Mouse (Mus musculus) spleen, postnatal 4 days (tissue): ENCODE results near the gene Arrdc5.

ENCODE experiments used
- DNase-seq, 2 experiments: peaks; one replicate each; pipeline ENCODE4 v3.0.0; 2022; ENCODE audit warnings: low spot score in 2 of 2

Arrdc5 gene

DNA sequence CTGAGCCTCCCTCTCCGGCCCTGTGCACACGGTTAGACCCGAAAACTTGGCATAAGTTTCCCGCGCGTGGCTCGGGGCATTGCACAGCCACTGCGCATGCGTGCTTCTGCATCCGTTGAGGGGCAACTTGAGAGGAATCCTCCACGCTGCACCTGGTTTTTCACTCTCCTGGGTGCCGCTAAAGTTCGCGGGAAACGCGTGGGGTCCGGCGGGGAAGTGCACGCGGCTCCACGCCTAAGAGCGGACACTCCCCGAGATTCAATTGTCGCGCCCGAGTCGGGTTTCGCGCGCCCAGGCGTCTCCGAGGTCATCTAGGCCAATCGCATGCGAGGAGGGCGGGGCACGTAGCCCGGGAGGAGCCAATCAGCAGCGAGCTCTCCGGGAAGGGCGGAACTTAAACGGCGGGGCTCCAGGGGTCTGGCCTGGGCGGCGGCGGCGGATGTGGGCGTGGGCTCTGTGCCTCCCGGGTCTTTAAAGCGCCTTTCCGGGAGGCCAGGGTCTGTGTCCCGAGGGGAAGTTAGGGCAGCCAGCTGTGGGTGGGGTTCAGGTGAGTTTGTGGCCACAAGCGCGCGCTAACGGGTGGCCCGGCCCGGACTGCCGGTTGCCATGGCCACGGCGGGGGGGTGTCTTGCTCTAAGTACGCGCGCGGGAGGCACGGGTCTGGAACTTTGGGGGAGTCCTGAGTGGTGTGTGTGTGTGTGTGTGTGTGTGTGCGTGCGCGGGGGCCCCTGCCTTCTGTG is 3.9 kb upstream of the Arrdc5 start:
- peak; percentile 98 for DNase-seq

DNA sequence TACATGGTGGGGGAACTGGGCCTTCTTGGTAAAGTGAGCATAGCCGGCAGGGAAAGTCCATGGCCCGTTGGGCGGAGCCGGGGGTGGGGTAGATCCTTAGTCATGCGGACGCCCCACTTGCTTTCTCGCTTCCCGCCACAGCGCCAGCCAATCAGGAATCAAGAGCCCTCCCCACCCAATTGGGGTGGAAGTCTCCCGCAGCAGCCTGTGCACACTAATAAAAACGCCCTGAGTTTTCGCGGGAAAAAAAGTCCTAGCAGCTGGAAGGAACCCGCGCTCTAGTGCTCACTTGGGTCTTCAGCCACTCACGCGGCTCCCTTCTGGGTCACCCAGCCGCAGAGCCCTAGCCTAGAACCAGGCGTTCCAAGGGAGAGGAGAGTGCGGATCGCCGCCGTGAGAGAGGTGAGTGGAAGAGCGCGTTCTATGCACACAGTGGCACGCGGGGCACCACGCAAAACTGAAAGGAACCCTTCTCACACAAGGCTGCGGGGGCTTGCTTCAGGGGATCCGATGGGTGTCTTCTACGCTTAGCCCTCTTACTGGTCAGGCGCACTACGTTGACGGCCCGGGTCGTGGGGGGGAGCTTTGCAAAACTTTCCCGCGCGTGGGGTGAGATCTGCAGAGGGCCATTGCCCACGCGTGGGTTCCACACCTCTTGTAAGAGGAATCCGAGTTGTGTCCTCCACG is 3.2 kb upstream of the Arrdc5 start, which contains the start of gene Uhrf1:
Uhrf1 (plus strand) TSS at position 162 of the 687 bp plus-strand sequence.
- peak; percentile 91 to 92 for DNase-seq

DNA sequence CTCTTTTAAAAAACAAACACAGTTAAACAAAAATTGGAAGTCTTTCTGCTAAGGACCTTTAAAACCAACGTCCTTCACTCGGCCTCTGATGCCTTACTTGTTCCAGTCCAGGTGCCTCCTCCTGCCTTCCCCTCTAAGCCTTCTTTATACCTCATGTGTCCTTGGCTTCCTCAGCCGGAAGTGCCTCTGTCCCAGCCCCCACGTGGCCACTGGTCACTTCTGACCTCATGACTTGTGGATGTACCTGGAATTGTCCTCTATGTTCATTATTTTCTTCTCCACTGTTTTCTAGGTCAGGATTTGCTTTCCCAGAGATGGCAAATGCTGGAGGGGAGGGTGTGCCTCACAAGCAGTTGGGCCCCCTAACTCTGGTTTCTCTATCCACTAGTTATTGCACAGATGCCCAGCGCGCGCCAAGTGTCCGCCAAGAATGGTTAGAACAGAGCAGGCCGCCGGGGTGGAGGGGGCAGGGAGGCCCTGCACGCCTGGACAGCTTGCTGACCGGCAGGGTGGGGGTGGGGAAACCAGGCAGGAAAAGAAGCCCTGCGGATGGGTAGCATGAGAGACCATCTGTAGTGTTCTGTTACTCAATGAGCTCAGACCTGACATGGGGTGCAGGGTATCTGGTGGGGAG is 2.4 kb upstream of the Arrdc5 start:
- DNase-seq: no peak

DNA sequence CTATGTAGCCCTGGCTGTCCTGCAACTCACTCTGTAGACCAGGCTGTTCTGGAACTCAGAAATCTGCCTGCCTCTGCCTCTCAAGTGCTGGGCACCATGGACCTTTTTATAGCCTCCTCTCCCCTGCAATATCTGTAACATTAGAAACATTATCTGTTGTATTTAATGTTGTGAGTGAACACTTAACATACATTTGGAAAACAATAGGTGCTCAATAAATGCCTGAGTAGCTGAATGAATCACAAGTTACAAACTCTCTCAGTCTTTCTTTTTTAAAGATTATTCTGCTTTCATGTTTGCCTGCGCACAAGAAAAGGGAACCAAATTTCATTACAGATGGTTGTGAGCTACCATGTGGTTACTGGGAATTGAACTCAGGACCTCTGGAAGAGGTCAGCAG is 1.8 kb downstream of the Arrdc5 start:
- no peak for DNase-seq

DNA sequence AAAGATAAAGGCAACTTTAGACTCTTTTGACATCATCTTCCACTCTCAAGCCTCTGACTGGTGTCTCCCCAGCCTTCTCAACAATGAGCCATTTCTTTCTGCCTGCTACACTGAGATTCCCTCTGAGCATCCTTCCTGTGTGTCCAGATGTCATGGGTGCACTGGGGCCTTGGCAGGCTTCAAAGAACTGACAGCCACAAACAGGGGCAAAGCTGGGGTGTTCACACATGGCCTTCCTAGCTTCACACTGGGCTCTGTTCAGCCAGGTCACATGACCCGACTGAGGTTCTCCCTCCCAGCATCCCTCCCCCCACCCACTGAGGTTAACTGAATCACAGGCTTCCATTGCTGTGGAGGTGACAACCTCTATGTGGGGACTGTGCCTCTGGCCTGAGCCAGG is 3.9 kb downstream of the Arrdc5 start:
- DNase-seq: no peak

DNA sequence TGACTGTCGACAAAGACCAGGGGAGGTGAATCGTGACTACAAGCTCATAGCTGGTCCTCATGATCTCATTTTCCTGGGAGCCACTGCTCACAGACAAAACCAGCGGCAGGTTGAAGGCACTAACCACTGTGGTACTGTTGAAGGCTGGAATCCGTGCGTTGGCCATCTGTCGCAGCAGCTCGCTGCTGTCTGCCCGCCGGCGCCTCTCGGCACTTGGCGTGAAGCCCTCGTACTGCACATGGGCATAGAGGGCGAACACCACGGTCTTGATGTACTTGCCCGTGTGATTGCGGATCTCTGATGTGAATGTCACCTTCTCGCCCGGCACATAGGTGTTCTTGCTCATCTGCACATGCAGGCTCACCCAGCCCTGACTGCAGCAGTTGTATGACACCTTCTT is 5.8 kb downstream of the Arrdc5 start:
- no peak for DNase-seq

DNA sequence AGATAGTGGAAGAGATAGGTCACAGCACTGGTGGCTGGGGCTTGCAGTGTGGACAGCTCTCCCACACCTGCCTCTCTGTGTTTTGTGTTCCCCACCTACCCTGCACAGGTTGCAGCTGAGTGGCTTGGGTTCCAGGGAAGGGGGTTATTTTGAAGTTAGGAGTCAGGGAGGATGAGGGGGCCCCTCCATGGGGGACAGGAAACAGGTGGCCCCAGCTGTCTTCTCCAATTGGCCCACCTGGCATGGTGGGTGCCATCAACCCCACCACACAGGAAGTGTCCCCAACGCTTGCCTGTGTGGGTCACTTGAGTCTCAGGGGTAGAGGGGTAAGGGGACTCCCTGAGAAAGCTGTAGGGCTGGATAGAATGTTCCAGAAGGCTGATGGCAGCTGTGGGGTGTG is 6.8 kb downstream of the Arrdc5 start:
- no peak for DNase-seq

DNA sequence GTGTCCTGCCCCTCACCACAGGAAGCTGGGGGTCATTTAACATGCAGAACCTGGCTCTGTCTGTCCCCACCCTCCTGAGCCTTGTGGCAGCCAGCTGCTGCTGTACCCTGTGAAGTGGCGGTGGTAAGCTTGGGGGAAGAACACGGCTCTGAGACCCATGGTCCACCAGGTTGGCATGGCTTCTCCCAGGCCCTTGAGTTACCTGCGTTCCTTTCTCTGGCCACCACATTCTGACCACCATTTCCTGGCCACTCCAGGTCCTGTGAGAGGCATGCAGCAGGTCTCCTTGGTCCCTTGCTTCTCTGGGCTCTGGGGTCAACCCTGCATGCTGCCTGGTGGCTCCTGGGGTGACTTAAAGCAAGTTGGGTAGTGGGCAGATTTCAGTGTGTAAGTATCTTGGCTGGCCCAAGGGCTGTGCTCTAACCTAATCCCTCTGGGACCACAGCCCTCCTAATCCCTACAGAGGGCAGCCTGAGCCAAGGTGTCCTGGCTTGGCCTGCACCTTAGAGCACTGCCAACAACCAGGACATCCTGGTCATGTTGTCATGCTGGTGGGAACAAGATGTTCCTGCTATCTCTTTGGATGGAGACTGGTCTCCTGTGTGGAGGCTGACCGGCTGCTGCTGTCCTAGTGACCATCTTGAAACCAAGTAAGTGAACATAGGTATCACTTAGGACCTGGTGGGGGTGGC is 7.4 kb downstream of the Arrdc5 start, which contains the start of gene Plin3:
Plin3 (minus strand) TSS at position 343 of the 692 bp plus-strand sequence.
- DNase-seq: no peak

DNA sequence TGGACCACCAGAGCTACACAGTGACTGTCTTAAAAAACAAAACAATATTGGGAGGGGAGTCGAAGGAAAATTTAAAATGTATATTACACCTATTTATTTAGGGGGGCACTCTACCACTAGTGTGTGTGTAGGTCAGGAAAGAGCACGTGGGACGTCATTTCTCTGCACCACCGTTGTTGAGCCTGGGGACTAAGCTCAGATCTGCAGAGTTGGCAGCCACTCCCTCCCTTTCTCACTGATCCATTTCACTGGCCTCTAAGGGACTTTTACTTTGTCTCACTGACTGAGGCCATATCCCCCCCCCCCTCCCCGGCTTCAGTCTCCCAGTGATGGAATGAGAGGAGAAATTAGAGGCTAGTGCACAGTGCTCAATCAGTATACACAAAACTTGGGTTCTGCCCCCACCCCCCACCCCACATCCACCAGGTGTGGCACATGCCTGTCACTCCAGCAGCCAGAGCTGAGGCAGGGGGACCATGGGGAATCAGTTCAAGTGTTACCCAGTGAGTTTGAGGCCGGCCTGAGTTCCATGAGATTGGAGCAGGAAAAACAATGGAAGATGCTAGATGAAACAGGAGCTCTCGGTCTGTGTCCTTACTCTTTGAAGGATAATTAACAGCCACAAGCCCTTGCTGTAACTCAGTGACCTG is 8.1 kb downstream of the Arrdc5 start:
- DNase-seq: no peak

DNA sequence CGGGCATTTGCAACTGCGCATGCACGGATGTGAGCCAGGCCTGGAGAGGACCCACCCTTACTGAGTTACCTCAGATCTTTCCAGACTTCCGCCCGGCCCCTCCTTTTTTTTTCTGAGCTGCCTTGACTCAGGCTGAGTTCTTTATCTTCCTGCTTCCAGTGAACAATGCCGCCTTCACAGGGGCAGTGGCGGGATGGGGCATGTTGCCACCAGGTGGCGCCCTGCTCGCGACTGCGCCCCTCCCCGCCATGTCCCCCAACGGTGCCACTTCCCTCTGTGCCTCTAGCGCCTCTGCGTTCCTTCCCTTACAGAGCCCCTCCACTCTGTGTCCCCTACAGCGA is 8.9 kb downstream of the Arrdc5 start:
- peak; percentile 90 to 96 for DNase-seq

DNA sequence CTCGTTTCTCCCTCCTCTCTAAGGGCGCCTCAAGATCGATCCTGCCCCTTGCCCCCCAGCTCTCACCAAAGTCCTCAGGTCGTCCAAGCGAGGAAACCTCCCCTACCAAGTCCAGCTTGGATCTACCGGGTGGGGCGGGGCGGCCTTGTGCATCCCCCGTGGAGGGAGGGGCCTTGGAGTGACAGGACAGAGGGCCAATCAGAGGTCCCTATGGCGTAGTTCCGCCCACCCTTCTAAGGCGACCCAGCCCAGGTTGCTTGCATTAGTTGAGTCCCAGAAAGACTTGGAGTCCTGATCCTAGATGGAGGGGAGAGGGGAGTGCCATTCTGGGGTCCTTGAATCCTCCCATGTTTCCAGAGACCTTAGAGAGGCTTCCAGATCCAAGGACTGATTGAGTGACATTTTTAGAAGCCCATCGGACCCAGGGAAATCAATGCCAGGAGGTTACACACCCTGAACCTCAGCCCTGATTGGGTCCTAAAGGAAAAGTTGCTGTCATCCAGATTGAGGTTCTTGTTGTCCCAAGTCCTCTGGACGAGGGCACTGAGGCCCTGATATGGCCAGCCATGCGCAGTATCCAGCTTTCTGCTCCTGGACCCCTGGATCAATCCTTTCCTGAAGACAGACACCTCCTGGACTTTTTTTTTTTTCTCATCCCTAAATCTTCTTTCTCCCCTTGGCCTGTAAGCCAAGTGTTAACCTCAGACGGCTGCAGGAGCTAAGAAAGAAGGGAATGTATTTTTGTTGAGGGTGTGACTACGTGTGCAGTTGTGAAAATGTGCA is 9.5 kb downstream of the Arrdc5 start:
- DNase-seq: peak; percentile 93 to 97

DNA sequence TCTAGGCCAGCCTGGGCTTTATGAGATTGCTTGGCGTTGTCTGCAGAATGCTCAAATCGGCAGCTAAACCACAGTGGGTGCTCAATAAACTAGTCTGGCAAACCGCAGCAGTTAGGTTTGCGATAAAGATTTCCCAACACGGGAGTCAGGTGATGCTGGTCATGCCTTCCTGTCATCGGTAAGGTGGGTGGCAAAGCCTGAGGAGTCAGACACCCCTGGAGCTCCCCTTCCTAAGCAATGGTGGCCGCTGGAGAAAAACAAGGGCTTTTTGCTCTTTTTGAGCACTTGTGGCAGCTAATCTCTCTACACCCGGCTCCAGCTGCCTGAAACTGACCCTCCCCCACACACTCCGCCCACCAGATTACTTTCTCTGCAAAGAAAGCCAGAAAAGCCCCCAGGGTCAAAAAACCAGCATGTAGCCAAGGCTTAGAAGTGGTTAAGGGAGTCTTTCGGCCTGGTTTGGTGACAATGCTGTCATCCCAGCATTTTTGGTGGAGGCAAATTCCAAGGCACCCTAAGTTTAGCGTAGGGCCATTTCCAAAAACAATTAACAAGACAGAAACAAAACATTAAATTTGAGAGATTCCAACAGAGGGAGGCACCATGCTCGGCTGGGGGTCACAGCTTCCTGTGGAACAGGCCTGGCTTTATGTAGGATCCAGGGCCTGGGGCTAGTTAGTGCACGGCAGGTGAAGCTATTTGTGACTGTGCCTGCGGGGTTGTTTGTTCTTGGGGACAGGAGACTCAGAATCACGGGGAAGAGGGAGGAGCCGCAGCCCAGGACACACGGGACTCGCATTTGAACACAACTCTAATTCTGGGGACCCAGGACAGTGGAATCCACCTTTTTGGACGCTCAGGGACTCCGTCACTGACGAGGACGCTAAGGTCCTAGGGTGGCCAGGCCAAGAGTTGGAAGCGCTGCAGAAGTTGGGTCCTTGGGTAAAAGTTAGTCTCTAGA is 10.4 kb downstream of the Arrdc5 start:
- DNase-seq: no peak

DNA sequence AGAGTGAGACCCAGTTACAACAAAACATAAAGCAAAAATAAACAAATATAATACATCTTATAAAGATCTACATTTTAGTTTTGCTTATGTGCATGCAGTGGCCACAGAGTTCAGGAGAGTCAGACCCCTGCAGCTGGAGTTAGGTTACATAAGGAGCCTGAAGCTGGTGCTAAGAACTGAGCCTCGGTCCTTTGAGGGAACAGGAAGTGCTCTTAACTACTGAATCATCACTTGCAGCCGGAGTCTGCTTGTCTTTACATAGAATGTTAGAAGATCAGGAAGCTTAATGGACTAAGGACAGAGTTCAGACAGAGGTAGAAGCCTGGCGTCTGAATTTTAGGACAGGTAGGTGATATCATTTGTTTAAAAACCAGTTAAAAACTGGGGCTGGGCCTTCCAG is 11.2 kb downstream of the Arrdc5 start:
- no peak for DNase-seq

DNA sequence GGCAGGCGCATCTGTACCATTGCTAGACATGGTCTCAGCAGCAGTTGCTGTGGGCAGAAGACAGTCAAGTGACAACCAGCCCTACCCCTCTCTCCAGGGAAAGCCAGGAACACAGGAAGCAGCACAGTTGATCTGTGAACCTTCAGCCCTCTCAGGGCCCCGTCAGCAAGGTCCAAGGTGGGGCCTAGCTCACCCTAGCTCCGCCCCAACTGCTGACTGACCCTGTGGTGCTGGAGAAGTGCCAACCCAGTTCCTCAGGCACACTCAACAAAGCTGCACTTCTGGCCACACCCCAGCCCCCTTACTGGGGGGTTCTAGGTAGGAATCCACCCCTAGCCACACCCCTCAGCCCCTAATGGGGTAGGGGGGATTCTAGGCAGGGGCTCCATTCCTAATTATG is 12.3 kb downstream of the Arrdc5 start:
- DNase-seq: peak; percentile 58 to 71

DNA sequence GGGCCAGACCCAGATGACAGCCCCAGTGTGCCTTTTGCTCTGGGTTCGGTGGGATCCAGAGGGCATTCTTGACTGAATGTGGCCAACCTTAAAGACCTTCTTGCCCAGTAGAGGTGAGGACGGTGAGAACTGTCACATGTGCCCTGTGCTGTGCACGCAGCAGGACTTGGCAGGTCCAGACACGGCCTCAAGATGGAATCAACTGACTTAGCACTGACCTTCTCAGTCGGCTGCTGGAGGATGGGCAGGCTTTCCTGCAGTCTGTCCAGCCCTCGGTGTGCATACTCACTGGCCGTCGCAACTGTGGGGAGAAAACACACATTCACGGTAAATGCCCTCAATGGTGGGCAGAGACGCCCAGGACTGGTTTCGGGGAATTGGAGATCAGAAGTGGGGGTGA is 14.1 kb downstream of the Arrdc5 start:
- no peak for DNase-seq

DNA sequence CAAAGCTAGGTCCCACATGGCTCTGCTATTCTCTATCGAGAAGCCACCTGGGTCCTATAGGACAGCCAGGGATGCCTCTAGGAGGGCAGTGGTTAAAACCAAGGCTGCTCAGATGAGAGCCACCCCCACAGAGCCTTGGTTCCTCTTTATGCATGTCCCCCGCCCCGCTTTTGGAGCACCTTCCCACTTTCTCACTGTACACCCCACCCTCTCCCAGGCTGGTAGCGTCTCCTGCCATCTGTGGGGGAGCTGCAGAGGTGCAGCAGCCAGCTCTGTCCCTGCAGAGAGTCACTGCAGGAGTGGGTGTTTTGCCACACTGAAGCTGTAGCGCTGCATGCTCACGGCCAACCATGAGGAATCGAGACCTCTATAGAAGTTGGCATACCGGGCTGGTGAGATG is 16.8 kb downstream of the Arrdc5 start:
- no peak for DNase-seq

DNA sequence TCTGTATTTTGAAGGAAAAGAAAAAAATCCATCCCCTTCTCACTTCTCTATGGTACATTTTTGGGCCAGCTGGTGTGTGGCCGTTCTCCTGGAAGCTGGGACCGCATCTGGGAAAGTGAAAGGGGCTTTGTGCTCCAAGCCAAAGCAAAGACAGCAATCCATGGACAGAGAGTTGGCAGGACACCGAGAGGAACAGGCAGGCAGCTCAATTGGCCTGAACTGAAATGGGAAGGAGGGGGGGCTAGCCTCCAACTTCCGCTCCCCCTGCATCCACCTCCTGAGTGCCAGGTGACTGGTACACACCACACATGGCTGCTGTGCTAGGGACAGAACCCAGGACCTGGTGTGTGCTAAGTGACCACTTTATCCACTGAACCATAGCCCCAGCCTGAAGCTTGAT is 17.3 kb downstream of the Arrdc5 start:
- DNase-seq: no peak

DNA sequence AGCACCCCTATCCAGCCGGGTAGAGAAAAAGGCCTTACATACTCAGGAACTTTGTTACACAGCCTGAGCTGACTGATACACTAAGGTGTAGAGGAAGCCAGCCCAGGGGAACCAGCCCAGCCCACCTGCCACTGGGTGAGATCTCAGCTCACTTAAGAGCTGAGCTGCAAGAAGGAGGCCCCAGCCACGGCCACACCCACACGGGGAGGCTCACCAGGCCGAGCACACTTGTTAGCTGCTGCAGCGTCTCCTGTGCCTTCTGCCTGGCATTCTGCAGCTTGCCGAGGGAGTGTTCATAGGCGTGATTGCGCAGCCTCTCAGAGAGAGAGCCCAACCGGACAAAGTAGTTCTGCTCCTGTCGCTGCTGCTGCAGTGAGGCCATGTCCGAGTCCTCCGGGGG is 18.9 kb downstream of the Arrdc5 start:
- DNase-seq: no peak

DNA sequence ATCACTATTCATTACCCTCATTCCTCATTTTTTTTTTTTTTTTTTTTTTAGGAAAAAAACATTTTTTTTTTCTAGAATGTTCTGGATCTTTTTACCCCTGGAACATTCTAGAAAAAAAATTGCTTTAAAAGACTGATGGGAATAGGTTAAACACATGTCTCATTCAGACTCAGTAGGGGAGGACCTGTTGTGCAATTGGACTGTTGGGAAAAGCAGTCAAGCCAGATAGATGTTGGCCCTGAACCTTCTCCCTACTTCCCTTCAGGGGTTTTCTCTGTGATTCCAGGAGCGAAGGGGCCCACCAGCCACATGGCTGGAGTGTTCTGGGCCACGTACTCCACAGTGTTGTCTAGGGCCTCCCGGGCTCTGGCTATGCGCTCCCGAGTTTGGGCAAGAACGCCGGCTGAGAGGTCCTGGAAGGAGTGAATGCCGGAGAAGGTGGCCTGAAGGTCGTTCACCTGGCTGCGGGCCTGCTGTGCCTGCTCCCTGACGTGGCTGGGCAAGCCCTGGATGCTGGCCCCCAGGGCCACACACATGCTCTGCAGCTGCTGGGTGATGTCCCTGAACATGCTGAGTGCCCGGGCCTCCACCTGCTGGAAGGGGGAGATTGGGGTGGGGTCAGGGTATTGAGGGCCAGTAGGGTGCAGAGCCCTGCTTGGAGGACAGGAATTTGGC is 20.5 kb downstream of the Arrdc5 start:
- no peak for DNase-seq
